Mouse (Mus musculus): ENCODE measurements around the gene Hoxd11.

GRCm38 (mm10) chr2:74661685-74662084 is 17.7 kb upstream of the Hoxd11 start:
- TF ChIP-seq CTCF (conservative IDR thresholded peaks at IDR 0.05; ENCODE audit: low read length) (peak; percentile 13; the same call in 1 of the 2 replicates), NANOG (IDR thresholded peaks at IDR 0.05; ENCODE audit: borderline replicate concordance, low read length) (no peak)

Data from E14TG2a.4 (cell line).